Mouse (Mus musculus): Measurements from ENCODE around the gene Prdm16. TPM values are rescaled to one million over a fixed set of nuclear protein-coding genes. Genes with fewer than 3 reads are reported as not detected.
A peak's percentile ranks its signal among the peaks of the same experiment; 100 is the strongest.

Prdm16 gene
- polyA plus RNA-seq, 1 experiment from 2014 or later = 19.0 TPM

DNA sequence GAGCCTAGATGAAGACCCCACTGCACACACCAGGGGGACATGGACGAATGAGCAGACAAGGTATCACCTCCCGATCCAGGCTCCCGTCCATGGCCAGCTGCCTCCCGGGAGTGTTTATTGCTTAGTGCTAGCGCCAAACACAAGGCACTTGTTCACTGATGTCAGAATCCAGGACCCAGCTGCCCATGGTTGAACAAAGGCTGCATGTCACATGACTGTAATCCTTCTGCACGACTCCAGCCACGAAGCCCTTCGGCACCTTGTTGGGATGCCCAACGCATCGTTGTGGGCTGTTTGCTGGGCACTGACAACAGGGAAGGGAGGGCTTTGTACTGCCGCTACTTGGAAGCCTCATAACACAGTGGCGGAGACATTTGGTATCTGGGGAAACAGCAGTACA, 300.9 kb downstream of the Prdm16 start, which contains the start of gene B230104I21Rik:
Gene B230104I21Rik (plus strand): TSS at position 367 of the 400 bp plus-strand sequence.
- Histone ChIP-seq H3K27ac (peak within 1 kb of the TSS; percentile 51), H3K36me3 (ENCODE audit: insufficient read depth, low read length) (no peaks in the 10 kb centered on the region), H3K4me2 (ENCODE audit: low read length) (peak within 1 kb of the TSS; percentile 27; the same call in 1 of the 2 replicates), H3K4me3 (replicated peaks; ENCODE audit: low read depth, low read length) (no peak within 1 kb of the TSS), H3K4me1 (replicated peaks; ENCODE audit: insufficient read depth, low read length) (peaks cover 13% of the 10 kb centered on the region; the same call in 1 of the 2 replicates), H3K9me3 (replicated peaks; ENCODE audit: low read length) (no peaks in the 10 kb centered on the region), H3K9ac (ENCODE audit: low read depth, low read length) (no peak within 1 kb of the TSS), H3K27me3 (ENCODE audit: insufficient read depth, low read length) (peaks cover 22% of the 10 kb centered on the region)
- DNase-seq (ENCODE audit: low spot score) = no peak
- 38% methylated on average over 12 of the region's 12 CpGs for WGBS
- TF ChIP-seq CTCF (IDR thresholded peaks at IDR 0.05; ENCODE audit: low read depth) = no peak
- 0 out of 2 replicates have a peak, but pooled peaks have one; percentile 15 for ATAC-seq (replicated peaks; ENCODE audit: low FRiP score, low read depth)

GRCm38 (mm10) chr4:154334699-154335402, 301.8 kb downstream of the Prdm16 start:
- ATAC-seq (replicated peaks; ENCODE audit: low FRiP score, low read depth) = no peak
- Histone ChIP-seq H3K4me1 (replicated peaks; ENCODE audit: insufficient read depth, low read length) (peaks cover 13% of the 10 kb centered on the region; the same call in 1 of the 2 replicates), H3K4me2 (ENCODE audit: low read length) (peak overlapping the region; percentile 27; the same call in 1 of the 2 replicates), H3K9me3 (replicated peaks; ENCODE audit: low read length) (no peaks in the 10 kb centered on the region), H3K27me3 (ENCODE audit: insufficient read depth, low read length) (peaks cover 15% of the 10 kb centered on the region), H3K36me3 (ENCODE audit: insufficient read depth, low read length) (no peaks in the 10 kb centered on the region), H3K27ac (no peak overlapping the region), H3K9ac (ENCODE audit: low read depth, low read length) (no peak overlapping the region), H3K4me3 (replicated peaks; ENCODE audit: low read depth, low read length) (no peak overlapping the region)
- TF ChIP-seq CTCF (IDR thresholded peaks at IDR 0.05; ENCODE audit: low read depth) = no peak
- peak; percentile 47 for DNase-seq (ENCODE audit: low spot score)
- 68% methylated on average over 45 of the region's 48 CpGs for WGBS

GRCm38 (mm10) chr4:154333300-154333699, 303.4 kb downstream of the Prdm16 start:
- TF ChIP-seq CTCF (IDR thresholded peaks at IDR 0.05; ENCODE audit: low read depth) = no peak
- 22% methylated on average over 8 of the region's 8 CpGs for WGBS
- Histone ChIP-seq H3K27me3 (ENCODE audit: insufficient read depth, low read length) (peaks cover 20% of the 10 kb centered on the region), H3K4me3 (replicated peaks; ENCODE audit: low read depth, low read length) (no peak overlapping the region), H3K9me3 (replicated peaks; ENCODE audit: low read length) (no peaks in the 10 kb centered on the region), H3K9ac (ENCODE audit: low read depth, low read length) (no peak overlapping the region), H3K27ac (no peak overlapping the region), H3K4me1 (replicated peaks; ENCODE audit: insufficient read depth, low read length) (peaks cover 13% of the 10 kb centered on the region; the same call in 1 of the 2 replicates), H3K36me3 (ENCODE audit: insufficient read depth, low read length) (no peaks in the 10 kb centered on the region), H3K4me2 (ENCODE audit: low read length) (no peak overlapping the region)
- no peak for ATAC-seq (replicated peaks; ENCODE audit: low FRiP score, low read depth)
- no peak for DNase-seq (ENCODE audit: low spot score)

- no peak overlapping the region for H3K4me3 ChIP-seq (replicated peaks; ENCODE audit: low read depth, low read length)
- TF ChIP-seq CTCF (IDR thresholded peaks at IDR 0.05; ENCODE audit: low read depth) = no peak
- ATAC-seq (replicated peaks; ENCODE audit: low FRiP score, low read depth) (no peak), DNase-seq (ENCODE audit: low spot score) (no peak)
- H3K9ac ChIP-seq (ENCODE audit: low read depth, low read length) = no peak overlapping the region
- no peak overlapping the region for H3K27ac ChIP-seq
- 0 out of 2 replicates have a peak, but pooled peaks cover 3% of the 10 kb centered on the region for H3K4me1 ChIP-seq (replicated peaks; ENCODE audit: insufficient read depth, low read length)
- no peaks in the 10 kb centered on the region for H3K9me3 ChIP-seq (replicated peaks; ENCODE audit: low read length)
- no peak overlapping the region for H3K4me2 ChIP-seq (ENCODE audit: low read length)
- WGBS = 19% methylated on average over 12 of the region's 12 CpGs
- peaks cover 25% of the 10 kb centered on the region for H3K27me3 ChIP-seq (ENCODE audit: insufficient read depth, low read length)
- H3K36me3 ChIP-seq (ENCODE audit: insufficient read depth, low read length) = no peaks in the 10 kb centered on the region
Observed at GRCm38 (mm10) chr4:154331271-154331670, 305.4 kb downstream of the Prdm16 start.

DNA sequence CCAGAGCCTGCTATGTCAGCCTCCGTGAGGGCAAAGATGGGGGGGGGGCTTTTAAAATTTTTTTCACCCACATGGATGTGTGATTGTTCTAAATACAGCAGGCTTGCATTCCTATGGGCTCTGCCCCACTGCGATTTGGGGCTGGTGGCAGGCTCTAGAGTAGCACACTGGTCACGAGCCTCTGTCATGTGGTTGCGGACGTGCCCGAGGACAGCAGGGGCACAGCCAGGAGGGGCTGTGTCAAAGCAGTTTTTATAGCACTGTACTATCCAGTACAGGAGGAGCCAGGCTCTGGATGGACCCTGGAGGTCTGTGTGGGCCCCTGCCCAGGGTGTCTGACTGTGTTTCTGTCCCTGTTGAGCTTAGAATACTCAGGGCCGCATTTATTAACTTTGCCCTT, 306.7 kb downstream of the Prdm16 start:
- H3K4me1 ChIP-seq (replicated peaks; ENCODE audit: insufficient read depth, low read length) = 0 out of 2 replicates have a peak, but pooled peaks cover 3% of the 10 kb centered on the region
- H3K27me3 ChIP-seq (ENCODE audit: insufficient read depth, low read length) = peaks cover 23% of the 10 kb centered on the region
- no peaks in the 10 kb centered on the region for H3K36me3 ChIP-seq (ENCODE audit: insufficient read depth, low read length)
- no peak overlapping the region for H3K4me2 ChIP-seq (ENCODE audit: low read length)
- H3K9me3 ChIP-seq (replicated peaks; ENCODE audit: low read length) = no peaks in the 10 kb centered on the region
- H3K4me3 ChIP-seq (replicated peaks; ENCODE audit: low read depth, low read length) = no peak overlapping the region
- no peak for TF ChIP-seq CTCF (IDR thresholded peaks at IDR 0.05; ENCODE audit: low read depth)
- no peak overlapping the region for H3K9ac ChIP-seq (ENCODE audit: low read depth, low read length)
- DNase-seq (ENCODE audit: low spot score) = no peak
- 79% methylated on average over 7 of the region's 7 CpGs for WGBS
- no peak overlapping the region for H3K27ac ChIP-seq
- ATAC-seq (replicated peaks; ENCODE audit: low FRiP score, low read depth) = no peak

DNA sequence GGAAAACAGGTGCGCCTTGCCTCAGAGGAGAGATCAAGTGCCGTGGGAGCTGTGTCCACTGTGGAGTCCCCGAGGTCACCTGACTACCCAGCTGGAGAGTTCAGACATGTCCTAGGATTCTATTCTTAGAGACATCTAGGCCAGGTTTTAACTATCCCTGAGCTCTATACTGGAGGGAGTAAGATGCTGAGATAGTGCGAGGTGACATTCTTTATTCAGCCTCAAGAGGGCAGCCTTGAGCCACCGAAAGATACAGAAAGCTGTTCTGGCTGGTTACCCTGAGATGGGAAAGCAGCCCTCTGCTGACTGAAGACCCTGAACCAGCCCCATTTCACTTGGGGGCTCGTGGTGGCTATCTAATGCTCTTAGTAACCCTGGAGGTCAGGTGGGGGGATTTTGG, 307.8 kb downstream of the Prdm16 start:
- H3K4me2 ChIP-seq (ENCODE audit: low read length) = no peak overlapping the region
- TF ChIP-seq CTCF (IDR thresholded peaks at IDR 0.05; ENCODE audit: low read depth) = peak; percentile 92
- 0 out of 2 replicates have a peak, but pooled peaks cover 3% of the 10 kb centered on the region for H3K4me1 ChIP-seq (replicated peaks; ENCODE audit: insufficient read depth, low read length)
- no peak overlapping the region for H3K4me3 ChIP-seq (replicated peaks; ENCODE audit: low read depth, low read length)
- H3K9ac ChIP-seq (ENCODE audit: low read depth, low read length) = no peak overlapping the region
- ATAC-seq (replicated peaks; ENCODE audit: low FRiP score, low read depth) (peak; percentile 11; the same call in 1 of the 2 replicates), DNase-seq (ENCODE audit: low spot score) (peak; percentile 85)
- peaks cover 23% of the 10 kb centered on the region for H3K27me3 ChIP-seq (ENCODE audit: insufficient read depth, low read length)
- WGBS = 5% methylated on average over 6 of the region's 6 CpGs
- no peaks in the 10 kb centered on the region for H3K9me3 ChIP-seq (replicated peaks; ENCODE audit: low read length)
- no peaks in the 10 kb centered on the region for H3K36me3 ChIP-seq (ENCODE audit: insufficient read depth, low read length)
- no peak overlapping the region; the same call in 1 of the 2 replicates for H3K27ac ChIP-seq

Measured in kidney, postnatal 0 days (tissue).